Mouse (Mus musculus): ENCODE results near the gene Rasl10a. TPM values are rescaled to one million over a fixed set of nuclear protein-coding genes. Genes with fewer than 3 reads are reported as not detected.
A peak's percentile ranks its signal among the peaks of the same experiment; 100 is the strongest.

The Rasl10a gene
- total and polyA plus RNA-seq, 3 experiments = 0.47 to 0.55 TPM; not detected in 1

DNA sequence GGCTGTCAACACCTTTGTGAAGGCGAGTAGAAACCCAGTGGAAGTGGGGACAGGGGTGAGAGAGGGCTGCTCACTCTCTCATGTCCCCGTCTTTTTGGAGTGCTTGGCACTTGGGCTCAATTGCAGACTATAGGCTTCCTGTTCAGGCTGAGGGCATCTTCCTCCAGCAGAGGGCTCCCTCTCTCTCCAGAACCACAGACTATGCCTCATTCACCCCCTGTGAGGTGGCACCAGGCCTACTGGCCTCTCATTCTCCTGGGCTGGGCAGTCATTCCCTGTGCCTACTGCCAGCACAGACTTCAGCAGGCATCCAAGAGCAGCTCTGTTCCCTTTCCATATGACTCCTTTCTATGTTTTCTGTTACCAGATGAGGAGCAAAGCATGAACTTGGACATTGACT, 42.2 kb upstream of the Rasl10a start:
- H3K4me1 ChIP-seq (ENCODE audit: insufficient read depth, low read depth, low read length) = peaks cover 26% of the 10 kb centered on the region
- no peak overlapping the region for H3K4me3 ChIP-seq (ENCODE audit: low read depth, low read length)
- ATAC-seq (ENCODE audit: extremely low read depth, insufficient number of reproducible peaks, low FRiP score, poor library complexity, severe bottlenecking) (peak; percentile 22; the same call in 1 of the 2 replicates), DNase-seq (ENCODE audit: low spot score) (peak; percentile 29)
- H3K36me3 ChIP-seq (replicated peaks) = peaks cover 95% of the 10 kb centered on the region
- no peak for TF ChIP-seq GATA1 (IDR thresholded peaks at IDR 0.05; ENCODE audit: borderline replicate concordance, low read length)
- peak; percentile 40; the same call in 1 of the 2 replicates for TF ChIP-seq CTCF (IDR thresholded peaks at IDR 0.05; ENCODE audit: low read depth, low read length)
- TF ChIP-seq GATA2 (IDR thresholded peaks at IDR 0.05; ENCODE audit: borderline replicate concordance, low read depth, low read length) = no peak
- TF ChIP-seq TAL1 (conservative IDR thresholded peaks at IDR 0.05; ENCODE audit: low read depth, low read length) = no peak
- no peak for TF ChIP-seq POLR2AphosphoS5 (IDR thresholded peaks at IDR 0.05; ENCODE audit: insufficient replicate concordance, low read depth, low read length)
- H3K9me3 ChIP-seq (replicated peaks) = no peaks in the 10 kb centered on the region
- no peaks in the 10 kb centered on the region for H3K27me3 ChIP-seq (ENCODE audit: insufficient read depth, low read length)

DNA sequence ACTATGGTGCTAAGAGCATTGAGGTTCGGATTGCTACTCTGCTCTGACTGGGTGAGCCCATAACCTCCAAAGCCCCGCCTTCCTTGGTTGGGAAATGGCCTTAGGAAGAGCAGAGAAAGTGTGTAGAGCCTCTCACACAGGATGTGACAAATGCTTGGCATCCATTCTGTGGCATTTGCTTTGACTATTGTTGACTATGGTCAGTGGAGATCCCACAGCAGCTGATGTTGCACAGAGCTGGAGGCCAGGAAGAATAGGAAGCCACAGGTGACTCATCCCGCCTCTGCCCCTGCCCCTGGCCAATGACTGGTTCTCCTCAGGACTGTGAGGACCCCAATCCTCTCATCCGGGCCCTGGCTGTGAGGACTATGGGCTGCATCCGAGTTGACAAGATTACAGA, 41.6 kb upstream of the Rasl10a start:
- peaks cover 94% of the 10 kb centered on the region for H3K36me3 ChIP-seq (replicated peaks)
- H3K9me3 ChIP-seq (replicated peaks) = no peaks in the 10 kb centered on the region
- no peak overlapping the region for H3K4me3 ChIP-seq (ENCODE audit: low read depth, low read length)
- TF ChIP-seq CTCF (IDR thresholded peaks at IDR 0.05; ENCODE audit: low read depth, low read length) = no peak
- TF ChIP-seq POLR2AphosphoS5 (IDR thresholded peaks at IDR 0.05; ENCODE audit: insufficient replicate concordance, low read depth, low read length) = no peak
- no peak for TF ChIP-seq TAL1 (conservative IDR thresholded peaks at IDR 0.05; ENCODE audit: low read depth, low read length)
- TF ChIP-seq GATA1 (IDR thresholded peaks at IDR 0.05; ENCODE audit: borderline replicate concordance, low read length) = no peak
- no peak for TF ChIP-seq GATA2 (IDR thresholded peaks at IDR 0.05; ENCODE audit: borderline replicate concordance, low read depth, low read length)
- H3K4me1 ChIP-seq (ENCODE audit: insufficient read depth, low read depth, low read length) = peaks cover 24% of the 10 kb centered on the region
- DNase-seq (ENCODE audit: low spot score) (no peak), ATAC-seq (ENCODE audit: extremely low read depth, insufficient number of reproducible peaks, low FRiP score, poor library complexity, severe bottlenecking) (no peak)
- no peaks in the 10 kb centered on the region for H3K27me3 ChIP-seq (ENCODE audit: insufficient read depth, low read length)

DNA sequence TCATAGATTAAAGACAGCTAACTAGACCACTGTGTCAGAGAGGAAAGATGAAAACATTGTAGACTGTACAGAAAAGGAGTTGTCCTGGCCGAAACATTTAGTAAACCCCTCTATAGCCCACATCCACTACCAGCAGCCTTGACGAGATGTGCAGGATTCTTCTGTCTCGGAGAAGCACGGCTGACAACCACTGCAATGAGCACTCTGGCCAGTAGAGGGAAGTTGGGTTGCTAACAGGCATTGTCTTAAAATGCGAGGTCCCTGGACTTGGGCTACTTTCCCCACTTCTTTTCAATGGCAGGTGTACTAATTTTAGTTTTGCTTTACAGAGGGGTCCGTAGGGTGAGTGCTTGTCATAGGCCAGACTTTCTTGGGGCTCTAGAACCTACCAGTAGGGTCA, 40.4 kb upstream of the Rasl10a start:
- no peaks in the 10 kb centered on the region for H3K9me3 ChIP-seq (replicated peaks)
- DNase-seq (ENCODE audit: low spot score) = no peak
- ATAC-seq (ENCODE audit: extremely low read depth, insufficient number of reproducible peaks, low FRiP score, poor library complexity, severe bottlenecking) = no peak
- TF ChIP-seq CTCF (IDR thresholded peaks at IDR 0.05; ENCODE audit: low read depth, low read length) = peak; percentile 47; the same call in 1 of the 2 replicates
- TF ChIP-seq TAL1 (conservative IDR thresholded peaks at IDR 0.05; ENCODE audit: low read depth, low read length) = no peak
- no peak for TF ChIP-seq GATA1 (IDR thresholded peaks at IDR 0.05; ENCODE audit: borderline replicate concordance, low read length)
- no peak for TF ChIP-seq GATA2 (IDR thresholded peaks at IDR 0.05; ENCODE audit: borderline replicate concordance, low read depth, low read length)
- peaks cover 12% of the 10 kb centered on the region for H3K4me1 ChIP-seq (ENCODE audit: insufficient read depth, low read depth, low read length)
- H3K4me3 ChIP-seq (ENCODE audit: low read depth, low read length) = no peak overlapping the region
- peaks cover 89% of the 10 kb centered on the region for H3K36me3 ChIP-seq (replicated peaks)
- H3K27me3 ChIP-seq (ENCODE audit: insufficient read depth, low read length) = no peaks in the 10 kb centered on the region

DNA sequence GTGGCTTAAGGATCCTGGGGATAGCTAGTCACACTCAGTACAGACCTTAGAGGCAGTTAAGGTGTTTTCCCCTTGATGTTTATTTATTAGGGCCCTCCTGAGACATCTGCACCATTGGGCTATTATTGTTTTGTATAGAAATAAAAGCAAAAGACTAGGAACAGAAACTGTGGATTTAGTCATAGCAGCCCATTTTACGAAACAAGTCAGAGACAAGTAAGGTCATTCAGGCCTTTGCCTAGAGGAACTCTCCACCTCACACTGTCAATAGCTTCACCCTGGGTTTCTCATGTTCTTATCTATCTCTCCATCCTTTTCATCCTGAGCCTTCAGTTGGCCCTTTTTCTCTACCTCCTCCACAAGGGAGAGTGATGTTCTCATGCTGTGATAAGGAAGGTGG, 32.8 kb upstream of the Rasl10a start:
- peaks cover 3% of the 10 kb centered on the region; the same call in 1 of the 2 replicates for H3K4me1 ChIP-seq (ENCODE audit: insufficient read depth, low read depth, low read length)
- H3K9me3 ChIP-seq (replicated peaks) = no peaks in the 10 kb centered on the region
- no peak for ATAC-seq (ENCODE audit: extremely low read depth, insufficient number of reproducible peaks, low FRiP score, poor library complexity, severe bottlenecking)
- peaks cover 89% of the 10 kb centered on the region for H3K36me3 ChIP-seq (replicated peaks)
- H3K4me3 ChIP-seq (ENCODE audit: low read depth, low read length) = no peak overlapping the region
- H3K27me3 ChIP-seq (ENCODE audit: insufficient read depth, low read length) = no peaks in the 10 kb centered on the region
- TF ChIP-seq GATA2 (IDR thresholded peaks at IDR 0.05; ENCODE audit: borderline replicate concordance, low read depth, low read length) = no peak
- TF ChIP-seq GATA1 (IDR thresholded peaks at IDR 0.05; ENCODE audit: borderline replicate concordance, low read length) = no peak
- no peak for TF ChIP-seq CTCF (IDR thresholded peaks at IDR 0.05; ENCODE audit: low read depth, low read length)
- no peak for TF ChIP-seq TAL1 (conservative IDR thresholded peaks at IDR 0.05; ENCODE audit: low read depth, low read length)
- TF ChIP-seq POLR2AphosphoS5 (IDR thresholded peaks at IDR 0.05; ENCODE audit: insufficient replicate concordance, low read depth, low read length) = no peak
- no peak for DNase-seq (ENCODE audit: low spot score)

DNA sequence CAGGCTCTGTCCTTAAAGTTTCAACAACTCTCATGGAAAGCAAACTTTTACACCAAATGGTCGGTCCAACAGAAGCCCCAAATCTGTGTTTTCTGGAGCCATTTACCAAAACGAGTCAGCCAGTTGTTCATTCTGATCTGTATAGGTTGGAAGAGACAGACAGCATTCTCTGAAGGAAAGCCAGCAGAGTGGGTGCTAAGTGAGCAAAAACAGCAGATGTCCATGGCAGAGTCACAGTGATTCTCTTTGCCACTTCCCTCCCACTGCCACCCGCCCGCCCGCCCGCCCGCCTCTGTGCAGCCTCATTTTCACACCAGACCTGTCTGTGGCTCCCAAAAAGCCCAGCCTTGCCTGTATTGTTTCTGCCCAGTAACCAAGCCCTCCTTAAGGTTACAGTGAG, 29.7 kb upstream of the Rasl10a start:
- Histone ChIP-seq H3K36me3 (replicated peaks) (peaks cover 98% of the 10 kb centered on the region), H3K4me1 (ENCODE audit: insufficient read depth, low read depth, low read length) (peaks cover 11% of the 10 kb centered on the region; the same call in 1 of the 2 replicates), H3K4me3 (ENCODE audit: low read depth, low read length) (no peak overlapping the region), H3K9me3 (replicated peaks) (no peaks in the 10 kb centered on the region), H3K27me3 (ENCODE audit: insufficient read depth, low read length) (no peaks in the 10 kb centered on the region)
- no peak for TF ChIP-seq GATA2 (IDR thresholded peaks at IDR 0.05; ENCODE audit: borderline replicate concordance, low read depth, low read length)
- no peak for ATAC-seq (ENCODE audit: extremely low read depth, insufficient number of reproducible peaks, low FRiP score, poor library complexity, severe bottlenecking)
- no peak for DNase-seq (ENCODE audit: low spot score)

DNA sequence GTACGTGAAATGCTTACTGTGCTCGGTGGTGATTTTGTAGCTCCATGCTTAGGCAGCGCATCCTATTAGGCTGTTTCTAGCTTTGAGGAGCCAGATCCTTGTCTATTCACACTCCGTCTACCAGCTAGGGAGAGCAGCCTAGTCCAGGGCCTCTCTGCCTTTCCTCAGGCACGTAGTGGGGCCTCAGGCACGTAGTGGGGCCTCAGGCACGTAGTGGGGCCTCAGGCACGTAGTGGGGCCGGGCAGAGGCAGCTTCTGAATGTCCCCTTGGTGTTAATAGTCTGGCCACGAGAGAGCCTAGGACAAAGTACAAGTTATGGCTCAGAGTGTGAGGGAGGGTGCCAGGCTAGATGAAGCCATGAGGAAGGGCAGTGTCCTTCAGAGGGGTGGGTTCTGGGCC, 25.2 kb upstream of the Rasl10a start:
- no peak for TF ChIP-seq GATA2 (IDR thresholded peaks at IDR 0.05; ENCODE audit: borderline replicate concordance, low read depth, low read length)
- TF ChIP-seq POLR2AphosphoS5 (IDR thresholded peaks at IDR 0.05; ENCODE audit: insufficient replicate concordance, low read depth, low read length) = no peak
- no peak for TF ChIP-seq CTCF (IDR thresholded peaks at IDR 0.05; ENCODE audit: low read depth, low read length)
- TF ChIP-seq TAL1 (conservative IDR thresholded peaks at IDR 0.05; ENCODE audit: low read depth, low read length) = no peak
- no peak for TF ChIP-seq GATA1 (IDR thresholded peaks at IDR 0.05; ENCODE audit: borderline replicate concordance, low read length)
- Histone ChIP-seq H3K9me3 (replicated peaks) (no peaks in the 10 kb centered on the region), H3K4me1 (ENCODE audit: insufficient read depth, low read depth, low read length) (peaks cover 8% of the 10 kb centered on the region; the same call in 1 of the 2 replicates), H3K36me3 (replicated peaks) (peaks cover 99% of the 10 kb centered on the region), H3K27me3 (ENCODE audit: insufficient read depth, low read length) (no peaks in the 10 kb centered on the region), H3K4me3 (ENCODE audit: low read depth, low read length) (no peak overlapping the region)
- ATAC-seq (ENCODE audit: extremely low read depth, insufficient number of reproducible peaks, low FRiP score, poor library complexity, severe bottlenecking) (no peak), DNase-seq (ENCODE audit: low spot score) (no peak)

DNA sequence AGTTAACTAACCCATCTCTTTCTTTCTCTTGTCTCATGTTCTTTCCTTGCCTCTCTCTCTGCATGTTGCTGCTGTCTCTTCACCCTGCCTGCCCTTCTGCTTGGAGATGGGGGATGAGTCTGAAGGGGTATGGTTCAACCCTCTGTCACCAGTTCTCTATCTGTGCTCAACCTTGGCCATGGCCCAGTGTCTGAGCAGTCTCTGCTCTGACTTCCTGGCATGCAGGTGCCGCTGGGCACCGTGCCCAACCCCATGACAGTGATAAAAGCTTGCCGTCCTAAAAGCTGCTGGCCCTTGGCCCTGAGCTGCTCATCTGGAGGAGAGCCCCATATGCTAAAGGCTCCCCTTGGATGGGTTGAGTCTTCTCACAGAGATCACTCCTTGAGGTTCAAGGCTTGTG, 24.8 kb upstream of the Rasl10a start:
- peaks cover 8% of the 10 kb centered on the region; the same call in 1 of the 2 replicates for H3K4me1 ChIP-seq (ENCODE audit: insufficient read depth, low read depth, low read length)
- no peaks in the 10 kb centered on the region for H3K27me3 ChIP-seq (ENCODE audit: insufficient read depth, low read length)
- H3K4me3 ChIP-seq (ENCODE audit: low read depth, low read length) = no peak overlapping the region
- TF ChIP-seq GATA1 (IDR thresholded peaks at IDR 0.05; ENCODE audit: borderline replicate concordance, low read length) = no peak
- no peak for TF ChIP-seq POLR2AphosphoS5 (IDR thresholded peaks at IDR 0.05; ENCODE audit: insufficient replicate concordance, low read depth, low read length)
- no peak for TF ChIP-seq CTCF (IDR thresholded peaks at IDR 0.05; ENCODE audit: low read depth, low read length)
- TF ChIP-seq GATA2 (IDR thresholded peaks at IDR 0.05; ENCODE audit: borderline replicate concordance, low read depth, low read length) = no peak
- no peak for TF ChIP-seq TAL1 (conservative IDR thresholded peaks at IDR 0.05; ENCODE audit: low read depth, low read length)
- no peaks in the 10 kb centered on the region for H3K9me3 ChIP-seq (replicated peaks)
- DNase-seq (ENCODE audit: low spot score) (no peak), ATAC-seq (ENCODE audit: extremely low read depth, insufficient number of reproducible peaks, low FRiP score, poor library complexity, severe bottlenecking) (no peak)
- peaks cover 99% of the 10 kb centered on the region for H3K36me3 ChIP-seq (replicated peaks)
